Mouse (Mus musculus) embryonic facial prominence, embryonic 12.5 days (tissue): ENCODE data around the gene Wdr60. TPM values are rescaled to one million over a fixed set of nuclear protein-coding genes. Genes with fewer than 3 reads are reported as not detected.

Experiments
- ATAC-seq: fragments of 200-750 bp; cut with Nextera tagmentation; 2 replicates; pipeline ENCODE4 v1.8.0; 2017; ENCODE audit not compliant: insufficient number of reproducible peaks, insufficient read depth, low FRiP score, low TSS enrichment
- H3K27ac ChIP-seq: fragments of 300-500 bp; sonication (generic); 2 replicates; pipeline ENCODE4 v1.5.1; 2016; ENCODE audit warnings: mild to moderate bottlenecking
- H3K27me3 ChIP-seq: fragments of 300-500 bp; sonication (generic); 2 replicates; pipeline ENCODE4 v1.6.1; 2016; ENCODE audit warnings: mild to moderate bottlenecking, moderate library complexity
- H3K36me3 ChIP-seq: fragments of 300-500 bp; sonication (generic); 2 replicates; pipeline ENCODE4 v1.6.1; 2016; ENCODE audit warnings: mild to moderate bottlenecking
- H3K4me1 ChIP-seq: fragments of 300-500 bp; sonication (generic); 2 replicates; pipeline ENCODE4 v1.6.1; 2016
- H3K4me2 ChIP-seq: fragments of 300-500 bp; sonication (generic); replicated peaks from 2 replicates; pipeline ENCODE4 v1.6.1; 2016; ENCODE audit warnings: mild to moderate bottlenecking, moderate library complexity
- H3K4me3 ChIP-seq: fragments of 300-500 bp; sonication (generic); 2 replicates; pipeline ENCODE4 v1.5.1; 2016; ENCODE audit warnings: mild to moderate bottlenecking
- H3K9ac ChIP-seq: fragments of 300-500 bp; sonication (generic); 2 replicates; pipeline ENCODE4 v1.6.1; 2016; ENCODE audit warnings: mild to moderate bottlenecking, moderate library complexity
- H3K9me3 ChIP-seq: fragments of 300-500 bp; sonication (generic); 2 replicates; pipeline ENCODE4 v1.6.1; 2016; ENCODE audit warnings: mild to moderate bottlenecking, moderate library complexity
- WGBS: fragments of 180-500 bp; shearing (Covaris S2); methylation state at CpG from one replicate; pipeline ENCODE4 v1.1.7; 2016; 5-methylcytosine and 5-hydroxymethylcytosine counted together
- microRNA-seq: library from miRNA; unstranded; fragments of <30 nt; microRNA quantifications from one replicate; pipeline ENCODE4, GENCODE M21; 2017
- polyA plus RNA-seq: library from polyadenylated mRNA; unstranded; fragments of >200 nt; fragmentation: Nextera tagmentation; extraction: Ambion mirVana; gene quantifications from 2 replicates; pipeline ENCODE4 v1.2.1, GENCODE M21; 2016

Gene Wdr60
- polyA plus RNA-seq, 1 experiment from 2014 or later = 27.3 TPM

GRCm38 (mm10) chr12:116181436-116182050, 81.3 kb downstream of the Wdr60 start:
- H3K9me3 ChIP-seq = no peaks in the 10 kb centered on the region; the same call in 1 of the 2 replicates
- ATAC-seq = no peak
- no peak overlapping the region for H3K4me3 ChIP-seq
- WGBS = 72% methylated on average over 4 of the region's 4 CpGs
- no peaks in the 10 kb centered on the region for H3K27me3 ChIP-seq
- H3K4me2 ChIP-seq = no peak overlapping the region
- no peak overlapping the region for H3K27ac ChIP-seq
- H3K9ac ChIP-seq = no peak overlapping the region
- no peaks in the 10 kb centered on the region for H3K36me3 ChIP-seq
- no peaks in the 10 kb centered on the region for H3K4me1 ChIP-seq

DNA sequence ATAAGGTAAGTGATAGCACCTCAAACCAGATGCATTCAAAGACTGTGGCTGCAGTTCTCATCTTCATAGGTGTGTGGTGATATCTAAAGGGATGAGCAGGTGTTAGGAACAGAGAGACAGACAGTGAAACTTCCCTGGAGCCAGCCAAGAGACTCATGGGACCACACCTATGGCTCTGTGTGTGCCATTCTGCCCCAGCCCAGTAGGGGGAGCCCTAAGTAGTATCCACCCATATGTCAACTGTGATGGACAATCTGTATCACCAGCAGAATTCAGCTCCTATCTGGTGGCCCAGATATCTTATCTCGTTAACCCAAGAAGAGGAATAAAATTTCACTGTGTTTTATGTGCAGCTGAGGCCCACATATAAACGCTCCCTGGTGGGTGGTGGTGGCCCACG, 85.9 kb downstream of the Wdr60 start:
- ATAC-seq = no peak
- Histone ChIP-seq H3K27ac (no peak overlapping the region), H3K4me3 (no peak overlapping the region), H3K27me3 (no peaks in the 10 kb centered on the region), H3K9me3 (no peaks in the 10 kb centered on the region; the same call in 1 of the 2 replicates), H3K4me2 (no peak overlapping the region), H3K36me3 (no peaks in the 10 kb centered on the region), H3K9ac (no peak overlapping the region), H3K4me1 (no peaks in the 10 kb centered on the region)
- 88% methylated on average over 3 of the region's 3 CpGs for WGBS

- no peak for ATAC-seq
- H3K9me3 ChIP-seq = no peaks in the 10 kb centered on the region
- H3K9ac ChIP-seq = no peak overlapping the region
- H3K36me3 ChIP-seq = no peaks in the 10 kb centered on the region
- H3K4me3 ChIP-seq = no peak overlapping the region
- H3K27ac ChIP-seq = no peak overlapping the region
- H3K4me2 ChIP-seq = no peak overlapping the region
- no peaks in the 10 kb centered on the region for H3K4me1 ChIP-seq
- WGBS = 81% methylated on average over 5 of the region's 5 CpGs
- H3K27me3 ChIP-seq = no peaks in the 10 kb centered on the region
Observed at GRCm38 (mm10) chr12:116169666-116170065, 93.2 kb downstream of the Wdr60 start.

DNA sequence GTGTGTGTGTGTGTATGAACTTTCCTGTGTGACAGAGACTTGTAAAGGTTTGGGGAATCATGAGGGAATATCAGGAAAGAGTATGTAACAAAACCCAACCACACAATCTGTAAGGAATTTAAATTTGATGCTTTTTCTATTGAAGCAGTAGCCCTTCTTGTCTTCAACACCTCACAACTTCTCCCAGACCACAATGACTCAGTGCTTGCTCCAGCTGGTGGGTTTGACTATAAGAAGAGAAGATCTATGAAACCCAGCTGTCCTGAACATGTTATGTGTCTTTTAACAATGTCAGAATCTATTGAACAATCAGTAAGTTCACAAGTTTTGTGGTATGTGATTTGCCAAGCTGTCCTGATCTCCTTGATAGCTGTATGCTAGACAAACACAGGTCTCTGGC, 97.5 kb downstream of the Wdr60 start:
- no peak overlapping the region for H3K4me3 ChIP-seq
- no peak overlapping the region for H3K4me2 ChIP-seq
- H3K4me1 ChIP-seq = no peaks in the 10 kb centered on the region
- no peaks in the 10 kb centered on the region for H3K36me3 ChIP-seq
- no peaks in the 10 kb centered on the region for H3K27me3 ChIP-seq
- no peak for ATAC-seq
- no peak overlapping the region for H3K27ac ChIP-seq
- H3K9ac ChIP-seq = no peak overlapping the region
- H3K9me3 ChIP-seq = no peaks in the 10 kb centered on the region

GRCm38 (mm10) chr12:116159695-116160094, 103.1 kb downstream of the Wdr60 start:
- H3K9me3 ChIP-seq = no peaks in the 10 kb centered on the region
- no peak for ATAC-seq

GRCm38 (mm10) chr12:116159223-116159622, 103.6 kb downstream of the Wdr60 start:
- ATAC-seq = no peak
- H3K4me2 ChIP-seq = no peak overlapping the region
- no peak overlapping the region for H3K27ac ChIP-seq
- H3K27me3 ChIP-seq = no peaks in the 10 kb centered on the region
- H3K4me3 ChIP-seq = no peak overlapping the region
- no peak overlapping the region for H3K9ac ChIP-seq
- no peaks in the 10 kb centered on the region for H3K36me3 ChIP-seq
- no peaks in the 10 kb centered on the region for H3K9me3 ChIP-seq
- no peaks in the 10 kb centered on the region for H3K4me1 ChIP-seq
- WGBS = 81% methylated on average over 5 of the region's 5 CpGs

More at GRCm38 (mm10) chr12:116159695-116160094, 103.1 kb downstream of the Wdr60 start:
- Histone ChIP-seq H3K36me3 (no peaks in the 10 kb centered on the region), H3K4me3 (no peak overlapping the region), H3K4me1 (no peaks in the 10 kb centered on the region), H3K4me2 (no peak overlapping the region), H3K9ac (no peak overlapping the region), H3K27me3 (no peaks in the 10 kb centered on the region), H3K27ac (no peak overlapping the region)
- 89% methylated on average over 2 of the region's 2 CpGs for WGBS

GRCm38 (mm10) chr12:116156792-116157532, 105.9 kb downstream of the Wdr60 start:
- H3K9me3 ChIP-seq = no peaks in the 10 kb centered on the region
- no peak overlapping the region for H3K4me2 ChIP-seq
- H3K27me3 ChIP-seq = no peaks in the 10 kb centered on the region
- 80% methylated on average over 7 of the region's 7 CpGs for WGBS
- no peak overlapping the region for H3K4me3 ChIP-seq
- no peak for ATAC-seq
- H3K27ac ChIP-seq = no peak overlapping the region
- no peak overlapping the region for H3K9ac ChIP-seq
- no peaks in the 10 kb centered on the region for H3K36me3 ChIP-seq
- no peaks in the 10 kb centered on the region for H3K4me1 ChIP-seq

Small RNA genes within 50 kb of the gene (microRNA-seq; reads per million reads assigned to microRNA genes)
- not detected for gene Gm23190

Other genes with a start within 250 kb of the Wdr60 start
- 61.1 and 62.5 TPM in 2 replicates for gene Zfp386, start 215.3 kb downstream of the Wdr60 start, polyA plus RNA-seq
- gene Vipr2, start 185.3 kb downstream of the Wdr60 start, polyA plus RNA-seq = 2.1 and 2.2 TPM in 2 replicates
- not detected in 2 replicates for gene Gm11027, start 12.4 kb upstream of the Wdr60 start, polyA plus RNA-seq
- 21.3 and 22.3 TPM in 2 replicates for gene Esyt2, start 18.2 kb upstream of the Wdr60 start, polyA plus RNA-seq
- gene Ncapg2, start 142.4 kb upstream of the Wdr60 start, polyA plus RNA-seq = 45.6 and 49.1 TPM in 2 replicates
- gene Ptprn2, start 222.7 kb upstream of the Wdr60 start, polyA plus RNA-seq = 0.66 and 0.90 TPM in 2 replicates